Mouse (Mus musculus) brain, adult 10 weeks (tissue): ENCODE data around the gene Dnaja2. TPM values are rescaled to one million over a fixed set of nuclear protein-coding genes. Genes with fewer than 3 reads are reported as not detected.

ENCODE experiments used
- polyA plus RNA-seq: library from polyadenylated mRNA; stranded (reverse); fragments of 350-450 nt; fragmentation: Illumina TruSeq; extraction: RNeasy Lipid Tissue Mini Kit (QIAGEN cat#74804); gene quantifications from one replicate; pipeline ENCODE4 v1.2.3, GENCODE M21; 2015; ENCODE audit warnings: low read depth, low replicate concordance

Dnaja2 gene
- 200 TPM for polyA plus RNA-seq

DNA sequence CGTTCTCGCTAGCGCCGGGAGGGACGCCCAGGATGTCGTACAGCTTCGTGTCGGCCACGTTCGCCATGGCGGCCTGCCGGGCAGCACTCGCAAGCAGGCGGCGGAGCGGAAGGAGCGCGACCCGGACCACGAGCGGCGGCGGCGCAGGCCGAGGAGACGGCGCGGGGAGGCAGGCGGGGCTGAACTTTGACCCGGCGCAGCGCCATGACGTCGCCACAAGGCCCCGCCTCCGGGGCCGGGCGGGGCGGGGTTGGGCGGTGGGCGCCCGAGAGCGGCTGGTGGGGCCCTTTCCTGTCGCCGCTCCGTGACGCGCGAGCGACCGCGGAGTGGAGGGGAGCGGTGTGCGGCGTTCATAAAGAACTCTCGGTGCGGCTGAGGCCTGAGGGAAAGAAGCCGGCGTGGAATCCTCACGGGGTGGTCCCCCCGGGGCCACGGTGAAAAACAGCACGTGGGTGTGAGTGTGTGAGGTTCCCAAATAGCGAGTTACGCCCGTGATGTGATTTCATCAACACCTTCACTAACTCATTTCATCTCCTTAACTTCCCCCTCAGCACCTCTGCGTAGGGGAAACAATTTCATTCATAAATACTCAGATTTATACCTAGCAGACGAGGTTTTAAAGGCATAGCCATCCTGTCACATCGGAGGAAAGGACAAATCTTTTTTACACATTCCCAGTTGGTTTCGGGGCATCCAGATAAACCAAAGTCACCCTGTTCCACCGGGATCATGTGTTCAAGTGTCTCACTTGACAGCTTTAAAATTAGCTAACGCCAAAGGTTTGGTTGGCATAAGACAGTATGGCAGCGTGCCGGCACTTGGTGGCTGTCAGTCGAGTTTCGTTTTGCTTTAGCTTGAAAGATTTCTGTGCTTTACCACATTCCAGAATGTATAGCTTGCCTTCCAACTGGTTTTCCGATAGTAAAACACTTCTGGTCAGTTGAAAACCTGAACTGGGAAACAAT, at the start of gene Dnaja2:
Gene Dnaja2, minus strand, starts transcription at position 164 of the 965 bp plus-strand sequence.

DNA sequence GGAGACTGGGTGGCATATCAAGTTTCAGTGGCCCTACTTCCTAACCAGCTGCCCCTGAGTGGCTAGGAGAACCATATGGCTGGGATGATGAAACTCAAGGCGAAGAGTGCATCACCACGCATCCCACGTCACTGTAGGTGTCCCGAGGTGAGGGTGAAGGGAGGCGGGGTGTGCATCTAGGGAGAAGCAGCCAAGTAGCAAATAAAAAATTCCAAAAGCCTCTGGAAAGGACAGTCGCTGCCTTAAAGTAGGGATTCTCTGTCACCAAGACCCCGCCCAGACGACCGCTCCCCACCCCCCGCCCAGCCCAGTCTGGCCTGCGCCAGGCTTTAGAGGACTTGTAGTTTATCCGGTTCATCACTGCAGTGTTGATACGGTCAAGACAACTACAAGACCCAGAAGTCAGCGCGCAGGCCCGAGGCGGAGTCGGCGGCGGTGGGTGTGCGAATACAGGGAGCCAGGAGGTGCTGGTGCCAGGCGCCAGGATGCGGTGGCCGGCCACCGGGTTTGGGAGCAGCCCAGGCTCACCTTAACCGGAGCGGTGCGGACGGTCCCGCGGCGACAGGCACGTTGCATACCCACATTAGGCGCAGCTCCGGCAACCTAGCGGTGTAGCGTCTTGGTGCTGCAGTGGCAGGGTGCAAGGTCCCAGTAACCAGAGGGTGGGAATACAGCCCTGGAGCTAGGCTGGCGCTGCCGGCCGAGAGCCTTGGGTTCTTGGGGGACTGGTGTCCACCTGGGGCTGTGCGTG, 62.8 kb downstream of the Dnaja2 start, which contains the start of gene Gpt2:
Gene Gpt2, plus strand, starts transcription at position 452 of the 751 bp plus-strand sequence.

Other genes with a start within 250 kb of the Dnaja2 start
- gene Mylk3, start 169.0 kb downstream of the Dnaja2 start, polyA plus RNA-seq, result 4.0 TPM
- 24.8 TPM for gene 4921524J17Rik, start 122.5 kb downstream of the Dnaja2 start, polyA plus RNA-seq
- gene Gpt2, start 62.8 kb downstream of the Dnaja2 start, polyA plus RNA-seq, result 40.6 TPM
- 54.9 TPM for gene Neto2, start 145.6 kb upstream of the Dnaja2 start, polyA plus RNA-seq